Mouse (Mus musculus) inflammation-experienced regulatory T-cells, adult 6 months (primary cell): ENCODE measurements around the gene Plekhm1. TPM values are rescaled to one million over a fixed set of nuclear protein-coding genes. Genes with fewer than 3 reads are reported as not detected.

Experiments
- polyA plus RNA-seq, 3 experiments: library from polyadenylated mRNA; unstranded; fragments of 100-300 nt; shearing (Covaris generic); gene quantifications; one replicate each; pipeline ENCODE4 v1.2.1; 2017

Gene Plekhm1
- polyA plus RNA-seq, 3 experiments from 2014 or later = 9.0 to 11.9 (median 10.0) TPM

Other genes with a start within 250 kb of the Plekhm1 start
- gene Fmnl1, start 241.6 kb downstream of the Plekhm1 start, polyA plus RNA-seq = 10 to 100 TPM; 52.9 to 64.4 (median 60.6) TPM
- gene 1700023F06Rik, start 204.1 kb downstream of the Plekhm1 start, polyA plus RNA-seq = not detected
- not detected for gene Spata32, start 194.3 kb downstream of the Plekhm1 start, polyA plus RNA-seq
- gene Map3k14, start 145.2 kb downstream of the Plekhm1 start, polyA plus RNA-seq = 10 to 100 TPM; 19.9 to 41.4 (median 31.4) TPM
- gene Arhgap27, start 49.0 kb downstream of the Plekhm1 start, polyA plus RNA-seq = 10 to 100 TPM; 22.2 to 27.8 (median 25.8) TPM
- not detected for gene Lrrc37a, start 91.9 kb upstream of the Plekhm1 start, polyA plus RNA-seq
- under 1 TPM in 1 of 3 experiments, not detected in 2; 0.05 TPM for gene Gm884, start 208.5 kb upstream of the Plekhm1 start, polyA plus RNA-seq
- gene Lyzl6, start 226.2 kb upstream of the Plekhm1 start, polyA plus RNA-seq = not detected
- not detected for gene Rprml, start 236.9 kb upstream of the Plekhm1 start, polyA plus RNA-seq